Mouse (Mus musculus) central nervous system, embryonic 11.5 days (tissue): ENCODE results near the gene Rabac1. TPM values are rescaled to one million over a fixed set of nuclear protein-coding genes. Genes with fewer than 3 reads are reported as not detected.

Source experiments
- polyA plus RNA-seq: library from polyadenylated mRNA; depleted of rRNA; stranded (reverse); fragments of >200 nt; gene quantifications from 2 replicates; pipeline ENCODE4 v1.2.3, GENCODE M21; 2012; rRNA removed

Gene Rabac1
- polyA plus RNA-seq = 86.6 and 98.9 TPM in 2 replicates

DNA sequence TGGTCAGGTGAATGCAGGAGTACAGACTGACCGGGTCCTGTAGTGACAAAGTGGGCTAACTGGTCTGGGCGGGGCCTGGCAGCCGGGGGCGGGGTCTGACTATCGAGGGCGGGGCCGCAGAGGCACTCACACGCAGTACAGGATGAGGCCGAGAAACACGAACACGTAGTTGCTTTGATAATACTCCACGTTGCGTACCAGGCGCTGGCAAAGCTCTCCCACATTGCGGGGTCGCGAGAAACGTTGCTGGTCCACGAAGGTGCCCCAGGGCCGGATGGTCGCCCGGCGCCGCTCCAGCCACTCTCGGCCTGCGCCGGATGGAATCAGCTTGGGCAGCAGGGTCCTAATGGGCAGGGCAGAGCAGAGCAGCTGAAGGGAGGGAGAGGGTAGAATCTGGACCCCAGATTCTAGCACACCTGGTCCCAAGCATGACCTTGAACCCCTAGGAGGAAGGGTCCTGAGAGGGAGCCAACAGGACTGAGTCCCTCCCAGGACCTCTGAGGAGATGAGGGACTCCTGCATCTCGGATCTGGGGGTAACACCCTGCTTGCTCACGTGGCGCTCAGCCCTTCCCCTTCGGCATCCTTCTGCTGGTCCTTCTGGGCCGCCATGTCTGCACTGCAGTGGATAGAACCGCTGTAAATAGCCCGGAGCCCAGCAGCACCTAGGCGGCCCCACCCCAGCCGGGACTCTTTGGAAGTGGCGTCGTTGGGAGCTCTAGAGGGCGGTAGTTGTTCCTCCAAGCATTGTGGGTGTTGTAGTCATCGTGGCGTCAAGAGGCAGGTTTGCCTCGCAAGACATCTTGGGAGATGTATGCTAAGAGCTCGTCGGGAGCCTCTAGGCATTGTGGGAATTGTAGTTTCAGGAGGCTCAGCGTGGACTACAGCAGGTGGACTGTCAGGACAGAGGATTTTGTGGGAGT is at the start of gene Rabac1:
Rabac1 (minus strand) TSS at position 783 of the 922 bp plus-strand sequence.

DNA sequence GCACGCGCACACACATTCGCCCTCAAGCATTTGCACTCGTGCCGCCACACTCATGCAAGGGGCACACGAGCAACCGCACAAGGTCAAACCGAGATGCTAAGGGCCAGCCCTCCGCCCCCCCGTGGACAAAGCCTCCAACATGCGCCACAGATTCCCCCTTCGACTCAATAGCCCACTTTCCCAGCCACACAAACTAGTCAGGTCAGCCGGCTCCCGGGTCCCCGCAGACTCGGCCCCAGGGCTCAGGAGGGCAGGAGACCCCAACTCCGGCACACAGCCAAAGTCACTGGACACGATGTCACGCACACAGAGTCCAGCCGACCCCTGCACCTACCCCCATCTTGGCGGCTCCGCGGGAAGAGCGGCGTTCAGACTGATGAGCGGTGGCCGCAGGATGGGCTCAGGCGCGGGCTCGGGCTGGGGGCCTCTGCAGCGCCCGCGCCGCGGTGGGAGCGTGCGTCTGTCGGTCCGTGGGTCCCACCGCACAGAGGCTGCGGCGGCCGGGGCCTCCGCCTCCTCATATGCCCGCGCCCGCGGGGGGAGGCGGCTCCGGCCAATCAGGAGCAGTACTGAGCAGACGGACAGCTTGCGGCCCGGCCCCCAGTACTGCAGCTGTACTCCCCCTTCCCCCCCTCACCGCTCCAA is 33.0 kb upstream of the Rabac1 start, which contains the start of gene Atp1a3:
Atp1a3 (minus strand) TSS at position 538 of the 645 bp plus-strand sequence.

DNA sequence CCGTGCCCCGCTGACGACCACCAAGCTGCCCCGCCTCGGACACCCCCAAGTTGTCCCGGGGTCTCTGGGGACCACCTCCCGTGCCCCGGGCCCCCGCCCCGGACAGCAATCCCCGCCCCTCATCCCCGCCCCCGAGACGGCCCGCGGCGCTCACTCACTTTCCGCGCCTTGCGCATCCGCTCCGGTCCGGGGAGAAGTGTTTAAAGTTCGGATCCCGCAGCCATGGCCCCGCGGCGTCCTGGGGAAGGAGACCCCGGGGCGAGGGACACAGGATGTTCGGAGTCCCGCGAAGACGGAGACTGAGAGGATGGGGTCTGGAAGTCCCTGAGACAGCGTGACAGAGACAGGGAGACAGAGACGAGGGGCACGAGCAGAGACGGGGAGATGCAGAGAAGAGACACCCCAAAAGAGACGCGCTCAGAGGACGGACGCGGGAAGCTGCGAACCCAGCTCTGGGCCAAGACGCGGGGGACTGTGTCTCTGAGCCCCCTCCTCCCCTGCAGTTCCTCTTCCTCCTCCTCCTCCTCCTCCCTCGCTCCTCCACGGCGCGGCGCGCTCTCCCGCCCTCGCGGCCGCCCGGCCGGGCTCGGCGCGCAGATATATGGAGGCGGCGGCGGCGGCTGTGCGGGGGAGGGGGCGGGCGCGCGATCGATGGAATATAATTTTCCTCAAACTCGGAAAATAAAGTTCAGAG is 28.1 kb downstream of the Rabac1 start, which contains the start of gene Gm4881:
Gm4881 (minus strand) TSS at position 238 of the 694 bp plus-strand sequence.

Other genes starting within 250 kb of the Rabac1 start
- not detected in 2 replicates for gene Gm4763, start 245.8 kb downstream of the Rabac1 start, polyA plus RNA-seq
- gene Cd177, start 212.4 kb downstream of the Rabac1 start, polyA plus RNA-seq = 0.04 and 0.06 TPM in 2 replicates
- 0.06 TPM in 1 of 2 replicates, not detected in the other for gene Ceacam10, start 195.5 kb downstream of the Rabac1 start, polyA plus RNA-seq
- 8.4 and 29.0 TPM in 2 replicates for gene Gm9844, start 110.5 kb downstream of the Rabac1 start, polyA plus RNA-seq
- not detected in 2 replicates for gene Lypd4, start 102.8 kb downstream of the Rabac1 start, polyA plus RNA-seq
- gene Dmrtc2, start 102.7 kb downstream of the Rabac1 start, polyA plus RNA-seq = 0.06 TPM in 1 of 2 replicates, not detected in the other
- gene Rps19, start 88.4 kb downstream of the Rabac1 start, polyA plus RNA-seq = 1,130 and 1,588 TPM in 2 replicates
- gene Cd79a, start 75.4 kb downstream of the Rabac1 start, polyA plus RNA-seq = 0.30 and 0.52 TPM in 2 replicates
- 127 and 129 TPM in 2 replicates for gene Arhgef1, start 69.8 kb downstream of the Rabac1 start, polyA plus RNA-seq
- 2.9 and 5.5 TPM in 2 replicates for gene Gm4881, start 28.3 kb downstream of the Rabac1 start, polyA plus RNA-seq
- gene Atp1a3, start 33.2 kb upstream of the Rabac1 start, polyA plus RNA-seq = 29.8 and 30.4 TPM in 2 replicates
- gene Grik5, start 99.6 kb upstream of the Rabac1 start, polyA plus RNA-seq = 71.4 and 73.3 TPM in 2 replicates
- gene Zfp574, start 99.8 kb upstream of the Rabac1 start, polyA plus RNA-seq = 27.9 and 30.8 TPM in 2 replicates
- gene Pou2f2, start 207.0 kb upstream of the Rabac1 start, polyA plus RNA-seq = 21.3 and 25.0 TPM in 2 replicates
- gene Dedd2, start 247.9 kb upstream of the Rabac1 start, polyA plus RNA-seq = 11.0 and 15.1 TPM in 2 replicates
- 9.4 and 9.7 TPM in 2 replicates for gene Zfp526, start 248.7 kb upstream of the Rabac1 start, polyA plus RNA-seq